Mouse (Mus musculus): ENCODE measurements at regions not wholly inside any gene's neighbourhood (a gene's known extent, or its start where the extent isn't known, plus 50 kb on each side); places are given as distances from the start of the nearest gene placed in this dataset.

DNA sequence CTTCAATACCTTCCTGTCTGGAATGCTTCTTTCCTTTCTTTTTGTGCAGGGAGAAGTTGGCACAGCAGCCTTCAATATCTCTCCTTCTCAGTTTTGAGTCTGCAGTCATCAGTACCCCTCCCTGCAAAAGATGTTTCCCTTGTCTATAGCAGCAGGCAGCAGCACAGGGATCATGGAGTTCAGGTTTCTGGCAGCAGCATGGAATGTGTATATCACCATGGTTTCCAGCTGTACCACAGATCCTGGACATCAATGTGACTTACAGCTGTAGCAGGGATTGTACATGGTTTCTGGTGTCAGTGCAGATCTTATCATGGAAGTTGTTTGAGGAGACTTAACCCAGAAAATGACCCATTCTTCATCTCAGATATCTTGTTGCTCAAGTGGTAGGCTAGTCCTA is 331.7 kb downstream of the Bmp2 start:
- Histone ChIP-seq H3K27ac (ENCODE audit: insufficient read depth, low read length) (no peak overlapping the region), H3K4me1 (ENCODE audit: control insufficient read depth, insufficient read depth, low read length) (no peaks in the 10 kb centered on the region), H3K9me3 (replicated peaks; ENCODE audit: control insufficient read depth, insufficient read depth, low read length, poor library complexity, severe bottlenecking) (no peaks in the 10 kb centered on the region), H3K4me3 (ENCODE audit: low read depth, low read length) (no peak overlapping the region), H3K36me3 (ENCODE audit: control insufficient read depth, insufficient read depth, low read length, poor library complexity, severe bottlenecking) (no peaks in the 10 kb centered on the region), H3K27me3 (ENCODE audit: control insufficient read depth, insufficient read depth, low read length, poor library complexity, severe bottlenecking) (no peaks in the 10 kb centered on the region), H3K9ac (ENCODE audit: low read depth, poor library complexity, severe bottlenecking) (no peak overlapping the region)
- TF ChIP-seq POLR2A (IDR thresholded peaks at IDR 0.05; ENCODE audit: insufficient read depth, low read length), result no peak

GRCm38 (mm10) chr2:133906269-133906668 is 354.3 kb downstream of the Bmp2 start:
- Histone ChIP-seq H3K4me1 (ENCODE audit: control insufficient read depth, insufficient read depth, low read length) (no peaks in the 10 kb centered on the region), H3K9me3 (replicated peaks; ENCODE audit: control insufficient read depth, insufficient read depth, low read length, poor library complexity, severe bottlenecking) (no peaks in the 10 kb centered on the region), H3K4me3 (ENCODE audit: low read depth, low read length) (no peak overlapping the region), H3K27ac (ENCODE audit: insufficient read depth, low read length) (no peak overlapping the region), H3K36me3 (ENCODE audit: control insufficient read depth, insufficient read depth, low read length, poor library complexity, severe bottlenecking) (no peaks in the 10 kb centered on the region), H3K9ac (ENCODE audit: low read depth, poor library complexity, severe bottlenecking) (no peak overlapping the region), H3K27me3 (ENCODE audit: control insufficient read depth, insufficient read depth, low read length, poor library complexity, severe bottlenecking) (no peaks in the 10 kb centered on the region)
- TF ChIP-seq POLR2A (IDR thresholded peaks at IDR 0.05; ENCODE audit: insufficient read depth, low read length) (no peak), EP300 (IDR thresholded peaks at IDR 0.05; ENCODE audit: insufficient read depth, low read depth, low read length) (no peak), CTCF (IDR thresholded peaks at IDR 0.05; ENCODE audit: low read depth, low read length) (no peak)

Measured in ES-Bruce4 (cell line).